Mouse (Mus musculus) embryonic facial prominence, embryonic 15.5 days (tissue): Measurements from ENCODE around the gene Olfr462. TPM values are rescaled to one million over a fixed set of nuclear protein-coding genes. Genes with fewer than 3 reads are reported as not detected.
"Not testable (repeated sequence)": the region's sequence is repeated elsewhere in the genome, so short reads cannot be mapped to it uniquely, and the experiment has no call there.

Experiments
- ATAC-seq: fragments of 200-750 bp; cut with Nextera tagmentation; 2 replicates; pipeline ENCODE4 v1.8.0; 2017; ENCODE audit warnings: low read depth, moderate TSS enrichment; ENCODE audit not compliant: insufficient number of reproducible peaks, low FRiP score, low TSS enrichment
- H3K27ac ChIP-seq: fragments of 300-500 bp; sonication (generic); replicated peaks from 2 replicates; pipeline ENCODE4 v1.5.1; 2015; ENCODE audit warnings: mild to moderate bottlenecking, inconsistent platforms
- H3K27me3 ChIP-seq: fragments of 300-500 bp; sonication (generic); 2 replicates; pipeline ENCODE4 v1.6.1; 2015; ENCODE audit warnings: inconsistent platforms
- H3K36me3 ChIP-seq: fragments of 300-500 bp; sonication (generic); 2 replicates; pipeline ENCODE4 v1.6.1; 2015; ENCODE audit warnings: mild to moderate bottlenecking, inconsistent platforms
- H3K4me1 ChIP-seq: fragments of 300-500 bp; sonication (generic); 2 replicates; pipeline ENCODE4 v1.6.1; 2015; ENCODE audit warnings: inconsistent platforms
- H3K4me2 ChIP-seq: fragments of 300-500 bp; sonication (generic); replicated peaks from 2 replicates; pipeline ENCODE4 v1.6.1; 2015; ENCODE audit warnings: mild to moderate bottlenecking, inconsistent platforms
- H3K4me3 ChIP-seq: fragments of 300-500 bp; sonication (generic); replicated peaks from 2 replicates; pipeline ENCODE4 v1.5.1; 2015; ENCODE audit warnings: mild to moderate bottlenecking, inconsistent platforms
- H3K9ac ChIP-seq: fragments of 300-500 bp; sonication (generic); 2 replicates; pipeline ENCODE4 v1.6.1; 2015; ENCODE audit warnings: inconsistent platforms
- H3K9me3 ChIP-seq: fragments of 300-500 bp; sonication (generic); replicated peaks from 2 replicates; pipeline ENCODE4 v1.6.1; 2016; ENCODE audit warnings: inconsistent platforms
- WGBS: fragments of 180-500 bp; shearing (Covaris S2); methylation state at CpG from one replicate; pipeline ENCODE4 v1.1.7; 2015; 5-methylcytosine and 5-hydroxymethylcytosine counted together
- polyA plus RNA-seq: library from polyadenylated mRNA; unstranded; fragments of >200 nt; fragmentation: Nextera tagmentation; extraction: Ambion mirVana; gene quantifications from 2 replicates; pipeline ENCODE4 v1.2.1, GENCODE M21; 2015

Gene Olfr462
- polyA plus RNA-seq, 1 experiment from 2014 or later = not detected

GRCm38 (mm10) chr11:87879826-87880225 is 12.2 kb downstream of the Olfr462 start:
- no peaks in the 10 kb centered on the region for H3K27me3 ChIP-seq
- no peaks in the 10 kb centered on the region for H3K4me1 ChIP-seq
- H3K36me3 ChIP-seq = no peaks in the 10 kb centered on the region
- no peak overlapping the region for H3K9ac ChIP-seq
- H3K4me2 ChIP-seq = no peak overlapping the region
- 72% methylated on average over 9 of the region's 9 CpGs for WGBS
- no peak overlapping the region for H3K27ac ChIP-seq
- no peak overlapping the region for H3K4me3 ChIP-seq
- H3K9me3 ChIP-seq = no peaks in the 10 kb centered on the region
- ATAC-seq = no peak

GRCm38 (mm10) chr11:87875436-87875835 is 16.6 kb downstream of the Olfr462 start, which contains the start of gene Epx:
Gene Epx (minus strand): TSS chr11:87875536.
- H3K9me3 ChIP-seq = no peaks in the 10 kb centered on the region
- H3K4me3 ChIP-seq = no peak within 1 kb of the TSS
- H3K27ac ChIP-seq = no peak within 1 kb of the TSS
- WGBS = 84% methylated on average over 6 of the region's 6 CpGs
- no peaks in the 10 kb centered on the region for H3K36me3 ChIP-seq
- no peak for ATAC-seq
- no peaks in the 10 kb centered on the region for H3K27me3 ChIP-seq
- H3K4me2 ChIP-seq = no peak within 1 kb of the TSS
- no peak within 1 kb of the TSS for H3K9ac ChIP-seq
- H3K4me1 ChIP-seq = peaks cover 5% of the 10 kb centered on the region; the same call in 1 of the 2 replicates

GRCm38 (mm10) chr11:87871766-87872165 is 20.3 kb downstream of the Olfr462 start:
- Histone ChIP-seq H3K9ac (no peak overlapping the region), H3K4me3 (no peak overlapping the region), H3K4me1 (peaks cover 5% of the 10 kb centered on the region; the same call in 1 of the 2 replicates), H3K9me3 (no peaks in the 10 kb centered on the region), H3K4me2 (no peak overlapping the region), H3K36me3 (no peaks in the 10 kb centered on the region), H3K27me3 (no peaks in the 10 kb centered on the region), H3K27ac (no peak overlapping the region)
- no peak for ATAC-seq
- WGBS = 32% methylated on average over 8 of the region's 8 CpGs

- Histone ChIP-seq H3K4me3 (no peak overlapping the region), H3K9ac (no peak overlapping the region), H3K36me3 (no peaks in the 10 kb centered on the region), H3K27ac (no peak overlapping the region), H3K4me1 (peaks cover 5% of the 10 kb centered on the region; the same call in 1 of the 2 replicates), H3K4me2 (no peak overlapping the region), H3K27me3 (no peaks in the 10 kb centered on the region), H3K9me3 (no peaks in the 10 kb centered on the region)
- 69% methylated on average over 2 of the region's 2 CpGs for WGBS
- no peak for ATAC-seq
Measured at GRCm38 (mm10) chr11:87870096-87870495, 22.0 kb downstream of the Olfr462 start.

- ATAC-seq, H3K27ac ChIP-seq, H3K9me3 ChIP-seq, H3K4me3 ChIP-seq, H3K4me2 ChIP-seq, H3K4me1 ChIP-seq, H3K9ac ChIP-seq, H3K27me3 ChIP-seq: not testable (repeated sequence)
- peaks cover 20% of the 10 kb centered on the region; the same call in 1 of the 2 replicates for H3K36me3 ChIP-seq
- WGBS = 85% methylated on average over 1 of the region's 2 CpGs
Measured at GRCm38 (mm10) chr11:87866891-87867290, 25.2 kb downstream of the Olfr462 start.

- Histone ChIP-seq H3K4me2 (no peak overlapping the region), H3K27ac (no peak overlapping the region), H3K9ac (no peak overlapping the region), H3K36me3 (peaks cover 50% of the 10 kb centered on the region), H3K9me3 (no peaks in the 10 kb centered on the region), H3K27me3 (no peaks in the 10 kb centered on the region), H3K4me3 (no peak overlapping the region), H3K4me1 (no peaks in the 10 kb centered on the region)
- 92% methylated on average over 13 of the region's 13 CpGs for WGBS
- ATAC-seq = no peak
Measured at GRCm38 (mm10) chr11:87862805-87863204, 29.3 kb downstream of the Olfr462 start.

- Histone ChIP-seq H3K4me1 (no peaks in the 10 kb centered on the region), H3K4me2 (no peak overlapping the region), H3K9ac (no peak overlapping the region), H3K27ac (no peak overlapping the region), H3K4me3 (no peak overlapping the region), H3K9me3 (no peaks in the 10 kb centered on the region), H3K27me3 (no peaks in the 10 kb centered on the region), H3K36me3 (peaks cover 64% of the 10 kb centered on the region)
- WGBS = 86% methylated on average over 9 of the region's 9 CpGs
- ATAC-seq = no peak
Measured at GRCm38 (mm10) chr11:87860426-87860825, 31.6 kb downstream of the Olfr462 start.

GRCm38 (mm10) chr11:87859273-87859672 is 32.8 kb downstream of the Olfr462 start:
- H3K4me1 ChIP-seq = no peaks in the 10 kb centered on the region
- 86% methylated on average over 11 of the region's 11 CpGs for WGBS
- no peaks in the 10 kb centered on the region for H3K9me3 ChIP-seq
- H3K36me3 ChIP-seq = peaks cover 64% of the 10 kb centered on the region
- H3K27me3 ChIP-seq = no peaks in the 10 kb centered on the region
- H3K9ac ChIP-seq = no peak overlapping the region
- ATAC-seq = no peak
- no peak overlapping the region for H3K4me2 ChIP-seq
- H3K4me3 ChIP-seq = no peak overlapping the region
- H3K27ac ChIP-seq = no peak overlapping the region

GRCm38 (mm10) chr11:87854550-87854949 is 37.5 kb downstream of the Olfr462 start:
- no peak for ATAC-seq
- Histone ChIP-seq H3K9ac (no peak overlapping the region), H3K27ac (no peak overlapping the region), H3K27me3 (no peaks in the 10 kb centered on the region), H3K36me3 (peaks cover 25% of the 10 kb centered on the region), H3K4me2 (no peak overlapping the region), H3K4me1 (peaks cover 9% of the 10 kb centered on the region; the same call in 1 of the 2 replicates), H3K9me3 (no peaks in the 10 kb centered on the region), H3K4me3 (no peak overlapping the region)
- 87% methylated on average over 7 of the region's 7 CpGs for WGBS

GRCm38 (mm10) chr11:87853597-87853954 is 38.5 kb downstream of the Olfr462 start:
- ATAC-seq = no peak
- H3K4me2 ChIP-seq = peak overlapping the region; percentile 71
- H3K27me3 ChIP-seq = no peaks in the 10 kb centered on the region
- H3K9ac ChIP-seq = peak overlapping the region; percentile 39; the same call in 1 of the 2 replicates
- WGBS = 34% methylated on average over 8 of the region's 8 CpGs
- H3K36me3 ChIP-seq = peaks cover 22% of the 10 kb centered on the region
- H3K4me1 ChIP-seq = peaks cover 9% of the 10 kb centered on the region; the same call in 1 of the 2 replicates
- no peaks in the 10 kb centered on the region for H3K9me3 ChIP-seq
- H3K4me3 ChIP-seq = peak overlapping the region; percentile 67
- H3K27ac ChIP-seq = peak overlapping the region; percentile 59

GRCm38 (mm10) chr11:87852690-87853596 is 39.1 kb downstream of the Olfr462 start, which contains the start of gene Mks1:
Gene Mks1 (plus strand): TSS chr11:87853215.
- 3% methylated on average over 40 of the region's 40 CpGs for WGBS
- ATAC-seq = peak; percentile 86
- Histone ChIP-seq H3K9ac (peak within 1 kb of the TSS; percentile 39), H3K4me3 (peak within 1 kb of the TSS; percentile 67), H3K4me2 (peak within 1 kb of the TSS; percentile 71), H3K27me3 (no peaks in the 10 kb centered on the region), H3K4me1 (peaks cover 9% of the 10 kb centered on the region; the same call in 1 of the 2 replicates), H3K36me3 (peaks cover 16% of the 10 kb centered on the region), H3K27ac (peak within 1 kb of the TSS; percentile 59), H3K9me3 (no peaks in the 10 kb centered on the region)
